Mouse (Mus musculus) heart, adult 11 months (tissue): ENCODE measurements at regions not wholly inside any gene's neighbourhood (a gene's known extent, or its start where the extent isn't known, plus 50 kb on each side); places are given as distances from the start of the nearest gene placed in this dataset.
A peak's percentile ranks its signal among the peaks of the same experiment; 100 is the strongest.

Source experiments
- DNase-seq: peaks from one replicate; pipeline ENCODE4 v3.0.0; 2022

DNA sequence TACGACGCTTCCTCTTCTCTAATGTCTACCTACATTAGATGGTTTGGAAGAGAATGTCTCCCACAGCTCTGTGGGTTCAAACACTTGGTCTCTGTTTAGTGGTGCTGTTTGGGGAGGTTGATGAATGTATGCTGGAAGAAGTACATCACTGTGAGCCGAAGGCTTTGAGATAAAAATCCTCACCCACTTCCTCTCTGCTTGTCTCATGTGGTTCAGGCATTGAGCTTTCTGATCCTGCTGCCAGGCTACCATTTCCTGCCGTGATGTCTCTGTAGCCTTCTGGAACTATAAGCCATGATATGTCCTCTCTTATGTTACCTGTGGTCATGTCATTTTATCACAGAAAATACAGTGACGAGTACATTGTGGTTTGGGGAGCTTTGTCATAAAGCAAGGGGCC lies 122.5 kb upstream of the Cdh5 start:
- DNase-seq, result peak; percentile 7

DNA sequence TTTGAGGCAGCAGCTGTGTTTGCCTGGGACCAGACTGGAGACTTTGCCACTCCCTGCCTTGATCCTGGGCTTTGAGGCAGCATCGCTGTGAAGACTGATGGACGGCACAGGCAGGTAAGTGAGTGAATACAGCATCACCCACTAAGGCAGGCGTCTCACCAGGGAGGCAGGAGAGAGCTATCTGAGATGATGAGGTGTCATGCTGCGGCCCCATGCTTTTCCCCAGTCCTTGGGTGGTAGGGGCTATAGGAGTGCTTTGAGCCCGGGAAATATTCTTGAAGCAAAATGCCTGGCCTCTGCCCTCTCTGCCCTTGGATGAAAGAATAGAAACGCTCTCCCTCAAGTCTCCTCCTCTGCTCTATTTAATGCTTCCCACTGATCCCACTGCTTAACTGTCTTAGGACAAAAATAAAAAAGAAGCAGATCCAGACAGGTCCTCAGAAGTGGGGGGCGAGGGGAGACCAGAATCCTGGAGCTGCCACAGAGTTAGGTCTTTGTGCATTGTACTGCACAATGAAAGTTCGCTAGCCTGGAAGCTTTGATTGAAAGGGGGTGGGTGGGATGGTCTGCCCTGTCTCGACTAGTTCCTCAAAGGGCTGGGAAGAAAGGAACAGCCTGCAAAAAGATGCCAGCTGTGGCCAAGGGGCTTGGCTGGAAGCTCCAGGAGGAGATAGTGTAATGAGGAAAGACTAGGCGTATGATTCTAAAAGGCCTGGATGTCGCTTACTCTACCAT lies 117.4 kb upstream of the Cdh5 start:
- DNase-seq, result peak; percentile 62

DNA sequence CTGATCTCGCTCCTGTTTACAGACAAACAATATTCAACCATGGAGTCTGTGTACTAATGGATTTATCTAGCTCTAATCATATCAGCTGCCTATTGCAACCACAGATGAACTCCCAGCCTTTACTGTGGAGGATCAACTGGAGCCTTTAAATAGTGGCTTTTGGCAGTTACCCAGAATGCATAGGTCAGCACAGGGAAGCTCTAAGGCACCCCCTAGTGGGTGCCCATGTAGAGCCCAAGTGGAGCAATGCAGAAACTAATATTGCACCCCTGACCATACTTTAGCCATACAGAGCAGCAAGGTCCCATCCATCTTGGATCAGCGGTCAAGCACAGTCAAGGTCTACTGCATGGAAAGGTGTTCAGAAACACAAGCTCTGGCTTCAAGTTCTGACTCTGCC lies 115.8 kb upstream of the Cdh5 start:
- no peak for DNase-seq

DNA sequence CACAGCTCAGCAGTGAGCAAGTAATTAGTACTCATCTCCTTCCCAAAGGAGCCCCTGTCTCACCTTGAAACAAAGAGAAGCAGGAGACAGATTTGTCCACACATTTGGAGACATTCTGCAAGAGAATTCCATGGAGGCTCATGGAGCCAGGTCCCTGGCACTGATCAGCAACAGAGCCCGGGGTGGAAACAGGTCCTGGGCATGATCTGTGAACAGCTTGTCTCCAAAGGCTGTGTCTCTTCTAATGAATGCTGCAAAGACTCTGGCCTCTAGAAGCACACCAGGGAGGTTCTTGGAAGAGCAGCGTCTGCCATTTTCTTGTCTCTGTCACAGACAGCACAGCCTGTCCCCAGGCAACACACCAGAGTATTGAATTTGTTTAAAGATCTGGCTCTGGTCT lies 107.5 kb upstream of the Cdh5 start:
- peak; percentile 80 for DNase-seq

DNA sequence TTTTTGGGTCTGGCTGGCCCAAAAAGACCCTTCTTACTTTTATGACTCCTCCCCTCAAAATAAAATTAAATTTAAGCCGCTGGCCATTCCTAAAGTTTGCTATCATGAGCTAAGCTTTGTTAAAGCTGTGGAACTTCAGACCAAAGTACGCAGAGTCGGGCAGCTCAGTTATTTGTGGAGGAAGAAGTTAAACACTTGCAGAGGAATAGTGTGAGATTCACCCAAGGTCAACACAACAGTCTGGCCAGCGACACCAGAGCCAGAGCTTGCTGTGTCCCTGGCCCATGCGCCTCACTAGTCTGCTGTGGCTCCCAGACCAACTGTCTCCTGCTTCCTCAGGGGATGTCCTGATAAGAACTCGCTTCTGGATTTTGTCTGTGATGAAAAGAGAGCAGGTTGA lies 103.3 kb upstream of the Cdh5 start:
- peak; percentile 74 for DNase-seq

DNA sequence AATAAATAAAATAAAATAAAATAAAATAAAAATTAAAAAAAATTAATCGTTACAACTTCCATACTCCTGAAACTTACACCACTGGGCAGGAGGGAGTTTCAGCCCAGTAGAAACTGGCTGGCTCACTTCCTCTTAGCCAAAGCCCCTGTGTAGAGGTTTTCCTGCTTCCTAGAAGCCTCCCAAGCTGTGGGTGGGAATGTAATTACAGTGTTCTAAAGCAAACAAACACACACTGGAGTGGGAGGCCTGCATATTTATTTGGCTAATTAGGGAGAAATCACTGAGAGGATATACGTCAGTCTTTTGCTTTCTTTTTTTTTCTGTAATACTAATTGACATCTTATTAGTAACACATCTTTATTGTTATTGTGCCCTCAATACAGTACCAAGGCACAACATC lies 94.2 kb upstream of the Cdh5 start:
- no peak for DNase-seq

DNA sequence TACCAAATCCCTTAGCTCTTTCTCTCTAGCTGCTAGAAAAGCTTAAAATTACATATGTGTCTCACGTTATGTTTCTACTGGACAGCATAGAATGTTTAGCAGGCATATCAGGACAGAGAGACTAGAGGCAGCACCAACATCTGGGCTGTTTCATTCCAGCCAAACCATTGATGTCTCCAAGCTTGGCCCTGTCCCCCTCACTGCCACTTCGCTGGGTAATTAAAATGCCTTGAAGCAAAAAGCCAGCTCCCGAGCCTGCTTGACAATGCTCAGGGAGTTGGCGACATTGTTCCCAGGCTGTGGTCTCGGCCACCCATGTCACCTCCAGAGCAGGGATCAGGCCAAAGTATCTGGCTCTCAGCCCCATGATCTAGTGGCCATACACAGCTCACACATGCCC lies 92.7 kb upstream of the Cdh5 start:
- DNase-seq, result no peak

DNA sequence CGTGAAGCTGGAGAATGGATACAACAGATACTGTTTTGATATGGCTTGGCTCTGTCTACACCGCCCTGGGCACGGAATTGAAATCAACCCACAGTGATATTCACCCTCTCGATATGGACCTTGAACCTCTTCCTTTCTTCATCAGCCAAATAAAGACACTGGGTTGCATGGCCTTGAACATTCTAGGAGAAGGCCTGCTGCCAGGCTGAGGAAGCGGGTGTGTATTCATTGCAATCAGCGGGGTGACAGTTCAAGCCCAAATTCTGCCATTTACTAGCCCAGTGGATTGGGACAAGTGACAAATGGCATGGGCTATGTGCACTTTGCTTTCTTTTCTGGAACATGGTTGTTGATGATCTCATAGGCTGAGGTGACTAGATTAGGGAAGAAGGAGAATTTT lies 92.1 kb upstream of the Cdh5 start:
- DNase-seq, result no peak

DNA sequence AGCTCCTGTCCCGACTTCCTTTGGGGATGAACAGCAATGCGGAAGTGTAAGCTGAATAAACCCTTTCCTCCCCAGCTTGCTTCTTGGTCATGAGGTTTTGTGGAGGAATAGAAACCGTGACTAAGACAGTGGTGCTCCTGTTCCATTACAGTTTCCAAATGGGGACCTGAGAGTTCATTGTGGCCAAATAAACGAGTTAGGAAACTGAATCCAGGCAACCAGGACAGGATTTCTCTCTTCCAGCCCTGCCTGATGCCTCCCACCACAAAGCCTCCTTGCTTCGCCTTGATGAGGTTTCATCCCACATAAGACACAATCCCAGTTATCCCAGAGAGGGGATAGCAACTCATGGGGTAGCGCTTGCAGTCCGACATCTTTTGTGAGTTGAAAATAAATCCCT lies 79.2 kb upstream of the Cdh5 start:
- no peak for DNase-seq

DNA sequence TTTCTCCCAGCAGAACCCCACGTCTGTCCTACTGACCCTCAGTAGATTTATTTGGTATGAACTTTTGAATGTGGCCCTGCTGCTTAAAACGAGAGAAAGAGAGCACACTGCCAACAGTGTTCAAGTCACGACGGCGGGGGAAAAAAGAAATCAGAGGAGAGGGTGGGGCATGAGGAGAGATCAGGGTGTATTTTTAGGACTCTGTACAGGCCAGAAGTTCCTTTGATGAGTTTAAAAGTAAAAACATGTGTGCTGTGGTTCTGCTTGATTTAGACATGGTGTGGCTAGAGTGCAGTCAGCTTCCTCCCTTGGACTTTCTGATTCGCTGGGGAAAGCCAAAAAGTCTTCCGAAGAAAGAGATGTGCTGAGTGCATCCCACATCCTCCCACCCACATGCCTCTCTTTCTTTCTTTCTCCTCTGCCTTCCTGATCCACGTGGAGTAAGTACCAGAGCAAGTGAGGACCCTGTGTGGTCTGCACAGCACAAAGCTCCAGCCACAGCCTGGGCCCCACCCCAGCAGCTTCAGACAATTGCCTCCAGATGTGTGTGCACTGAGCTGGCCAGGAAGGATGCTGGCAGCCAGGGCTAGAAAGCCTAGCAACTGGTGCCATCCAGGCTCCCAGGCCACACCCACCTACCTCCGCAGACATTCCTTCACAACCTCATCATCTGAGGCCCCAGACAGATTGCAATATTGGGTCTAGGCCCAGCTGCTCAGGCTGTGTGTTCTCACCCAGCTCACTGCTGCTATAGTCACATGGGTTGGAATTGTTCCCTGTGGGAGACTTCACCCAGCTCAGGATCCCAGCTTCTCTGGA lies 78.5 kb upstream of the Cdh5 start:
- peak; percentile 96 for DNase-seq

DNA sequence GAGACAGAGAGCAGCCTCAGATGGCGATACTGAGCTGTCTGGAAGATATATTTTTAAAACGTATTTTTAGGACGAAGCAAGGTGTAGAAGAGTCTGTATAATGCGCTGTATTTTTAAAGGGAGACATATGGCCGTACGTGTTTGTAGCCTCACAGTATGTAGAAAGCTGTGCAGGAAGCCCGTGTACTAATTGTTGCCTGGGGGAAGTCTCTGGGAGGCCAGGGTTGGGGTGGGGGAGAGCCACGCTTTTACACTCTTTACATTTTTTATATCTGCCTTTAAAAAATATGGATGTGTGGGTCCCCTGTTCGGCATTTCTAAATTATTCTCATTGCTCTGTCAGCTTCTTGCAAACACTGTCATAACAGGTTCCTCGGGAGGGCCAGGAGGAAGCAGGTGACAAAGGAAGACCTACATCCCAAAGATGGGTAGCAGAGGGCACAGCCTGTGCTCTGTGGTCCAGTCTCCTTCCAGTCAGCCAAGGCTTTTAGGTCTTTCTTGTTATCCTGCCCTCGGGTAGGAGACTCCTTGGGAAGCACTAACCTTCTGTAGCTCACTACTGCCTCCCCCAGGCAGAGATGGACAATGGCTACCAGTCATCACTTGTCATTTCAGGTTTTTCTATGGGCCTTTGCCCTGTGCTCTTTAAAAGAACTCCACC lies 74.1 kb upstream of the Cdh5 start:
- DNase-seq, result no peak

DNA sequence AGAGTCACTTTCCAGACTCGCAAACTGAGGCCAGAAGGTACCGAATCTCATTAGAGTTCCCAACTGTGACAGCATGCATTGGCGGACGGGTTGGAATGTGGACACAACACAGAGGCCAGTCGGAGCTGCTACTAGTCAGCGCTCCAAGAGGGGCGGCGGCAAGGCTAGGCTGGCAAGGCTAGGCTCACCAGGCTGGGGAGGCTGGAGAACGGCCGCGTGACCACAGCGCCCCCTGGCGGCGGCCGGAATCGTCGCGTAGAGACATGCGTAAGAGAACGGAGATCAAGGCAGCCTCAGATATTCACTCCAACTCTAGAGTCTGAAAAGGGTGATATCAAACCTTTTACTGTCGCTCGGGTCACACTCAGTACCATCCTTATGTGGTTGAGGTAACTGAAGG lies 72.8 kb upstream of the Cdh5 start:
- peak; percentile 96 for DNase-seq

DNA sequence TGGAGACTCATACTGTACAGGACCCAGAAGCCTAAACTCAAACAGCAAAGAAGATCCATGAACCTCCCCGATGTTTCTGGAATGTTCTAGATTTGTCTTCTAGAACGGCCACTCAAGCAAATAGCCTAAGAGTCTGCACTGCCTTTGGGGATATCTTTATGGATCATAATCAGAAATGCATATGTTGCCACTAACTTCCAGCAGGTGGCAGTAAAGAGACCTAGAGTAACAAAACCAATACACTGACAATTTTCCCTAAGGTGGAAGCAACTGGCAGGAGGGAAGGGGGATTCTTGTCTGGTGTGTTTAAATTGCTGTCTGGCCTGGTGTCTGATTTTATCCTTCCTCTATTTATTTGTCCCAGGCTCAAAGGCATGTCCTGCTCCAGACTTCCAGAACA lies 69.2 kb upstream of the Cdh5 start:
- DNase-seq, result no peak

DNA sequence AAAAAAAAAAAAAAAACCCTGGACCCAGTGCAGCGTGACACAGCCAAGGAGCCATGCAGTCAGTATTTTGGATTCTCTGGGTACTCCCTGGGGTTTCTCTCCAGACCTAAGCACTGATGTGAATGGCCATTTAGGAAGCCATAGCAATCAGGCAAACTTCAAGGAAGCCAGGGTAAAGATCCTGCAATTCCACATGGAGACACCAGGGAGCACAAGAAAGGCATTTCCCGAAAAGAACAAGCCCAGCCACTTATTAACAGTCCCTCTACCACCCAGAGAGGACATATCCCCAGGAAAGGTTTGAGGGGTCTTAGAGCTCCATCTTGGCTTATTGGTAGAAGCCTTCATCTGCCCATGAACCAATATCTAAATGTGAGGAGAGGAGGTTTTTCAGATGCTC lies 68.3 kb upstream of the Cdh5 start:
- no peak for DNase-seq

DNA sequence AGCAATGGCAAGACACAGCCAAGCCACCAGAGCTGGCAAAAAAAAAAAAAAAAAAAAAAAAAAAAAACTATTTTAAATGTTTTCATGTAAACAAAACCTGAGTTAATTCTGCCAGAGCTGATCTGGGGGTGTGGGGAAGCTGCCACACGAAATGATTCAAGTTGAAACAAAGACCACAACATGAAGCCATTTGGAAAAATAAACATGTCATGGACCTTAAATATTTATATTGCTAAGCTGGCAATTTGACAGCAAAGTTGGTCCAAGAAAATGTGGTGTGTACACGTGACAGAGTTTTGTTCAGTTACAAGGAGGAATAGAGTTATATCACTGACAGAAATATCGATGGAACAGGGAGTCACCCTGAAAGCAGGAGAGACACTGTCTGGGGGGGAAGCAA lies 67.1 kb upstream of the Cdh5 start:
- no peak for DNase-seq

DNA sequence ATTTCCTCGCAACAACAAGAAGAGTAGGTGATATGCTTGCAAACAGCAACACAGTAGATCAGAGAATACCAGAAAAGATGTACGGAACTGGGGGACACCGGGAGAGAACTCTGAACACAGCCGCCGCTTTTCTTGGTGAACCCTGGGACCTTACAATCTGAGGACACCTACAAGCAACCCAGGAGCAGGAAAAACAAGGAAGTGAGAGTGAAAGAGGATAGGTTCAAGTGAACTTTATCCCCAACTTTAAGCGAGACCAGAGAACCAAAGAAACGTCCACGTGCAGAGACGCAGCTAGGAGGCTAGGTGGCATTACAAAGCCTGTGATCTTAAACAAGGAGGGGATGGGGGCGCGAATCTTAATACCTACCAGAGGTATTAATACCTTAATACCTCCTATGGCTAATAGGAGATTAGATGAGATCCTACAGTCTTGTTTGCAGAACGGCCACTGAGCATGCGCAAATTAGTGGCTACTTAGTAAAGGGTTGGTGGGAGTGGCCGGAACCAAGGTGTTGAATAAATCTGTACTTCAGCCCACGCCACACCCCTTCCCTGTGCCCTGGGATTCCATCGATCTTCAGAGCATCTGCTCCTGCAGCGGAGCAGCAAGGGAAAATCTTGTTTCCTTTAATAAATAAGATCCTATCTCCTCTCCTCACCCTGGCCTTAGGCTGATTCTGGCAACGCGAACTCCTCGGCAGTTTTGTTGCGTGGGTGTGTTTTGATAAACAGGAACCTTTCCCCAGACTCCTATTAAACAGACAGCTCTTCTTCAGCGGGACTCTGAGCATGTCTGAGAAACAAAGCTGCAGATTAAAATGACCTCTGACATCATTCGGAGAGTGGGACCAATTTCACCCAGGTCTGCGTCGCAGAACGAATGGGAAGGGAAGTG lies 64.6 kb upstream of the Cdh5 start:
- DNase-seq, result no peak

DNA sequence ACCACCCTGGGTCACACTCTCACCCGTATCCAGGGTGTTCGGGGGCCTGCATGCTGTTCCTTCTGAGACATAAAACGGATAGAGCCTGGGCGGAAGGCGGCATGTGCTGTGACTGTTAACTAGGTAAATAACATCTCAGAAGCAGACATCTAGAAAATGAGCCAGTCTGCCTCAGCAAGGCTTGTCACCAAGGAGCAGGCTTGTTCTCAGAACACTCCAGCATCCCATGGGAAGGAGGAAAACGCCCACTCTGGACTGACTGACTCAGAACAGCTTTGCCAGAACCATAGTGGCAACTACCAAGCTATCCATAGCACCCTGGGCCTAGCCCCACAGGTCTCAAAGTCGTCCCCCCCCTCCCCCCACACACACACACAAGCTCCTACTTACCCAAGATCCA lies 63.8 kb upstream of the Cdh5 start:
- no peak for DNase-seq

DNA sequence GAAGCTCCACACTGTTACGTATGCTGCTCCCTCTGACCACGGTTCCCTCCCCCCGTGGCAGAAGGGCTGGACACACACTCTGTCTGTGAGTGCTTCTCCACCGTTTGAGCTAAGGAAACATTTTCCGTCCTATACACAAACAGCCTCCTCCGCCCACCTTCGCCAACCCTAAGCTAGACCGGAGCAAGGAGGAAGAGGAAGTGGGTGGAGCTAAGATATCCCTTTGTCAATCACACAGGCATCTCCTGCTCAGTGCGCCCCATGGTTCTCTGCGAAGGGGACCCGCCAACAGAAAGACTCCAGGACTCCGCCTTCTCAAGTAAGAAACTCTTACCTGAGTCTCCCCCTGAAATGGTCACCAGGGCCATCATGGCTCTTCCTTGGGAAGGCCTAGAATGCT lies 61.9 kb upstream of the Cdh5 start:
- no peak for DNase-seq

DNA sequence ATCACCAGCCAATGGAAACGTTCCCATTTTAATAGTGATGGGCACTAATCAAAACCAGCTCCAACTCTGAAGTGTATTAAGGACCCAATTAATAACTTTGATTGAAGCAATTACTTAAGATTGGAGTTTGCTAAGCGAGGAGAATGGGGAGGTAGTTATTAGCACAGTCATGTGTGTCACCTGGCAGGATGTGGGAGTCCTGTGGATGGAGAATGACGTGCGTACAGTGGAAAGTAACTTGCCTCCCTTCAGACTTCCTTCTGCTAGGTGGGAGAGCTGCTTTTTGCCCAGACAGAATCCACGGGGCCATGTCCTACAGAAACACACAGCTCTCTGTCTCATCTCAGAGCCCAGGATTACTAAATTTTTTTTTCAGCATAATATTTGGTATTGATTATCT lies 59.9 kb upstream of the Cdh5 start:
- no peak for DNase-seq

DNA sequence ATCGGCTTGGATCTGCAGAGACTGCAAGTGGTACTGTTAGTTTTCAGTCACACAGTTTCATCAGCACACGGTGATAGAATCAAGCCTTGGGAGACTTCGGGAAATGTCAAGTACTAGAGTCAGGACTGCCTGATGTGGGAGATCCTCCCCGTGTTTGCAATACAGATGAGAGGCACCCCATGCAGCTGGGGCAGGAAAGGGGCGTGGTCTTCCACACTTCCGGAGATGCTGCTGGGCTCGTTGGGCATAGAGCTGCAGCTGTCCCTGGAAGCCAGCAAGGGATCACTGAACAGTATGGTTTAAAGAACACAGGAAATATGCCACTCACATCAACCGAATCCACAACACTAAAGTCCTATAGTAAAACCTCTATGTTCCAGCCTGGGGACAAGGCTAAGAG lies 59.0 kb upstream of the Cdh5 start:
- no peak for DNase-seq

DNA sequence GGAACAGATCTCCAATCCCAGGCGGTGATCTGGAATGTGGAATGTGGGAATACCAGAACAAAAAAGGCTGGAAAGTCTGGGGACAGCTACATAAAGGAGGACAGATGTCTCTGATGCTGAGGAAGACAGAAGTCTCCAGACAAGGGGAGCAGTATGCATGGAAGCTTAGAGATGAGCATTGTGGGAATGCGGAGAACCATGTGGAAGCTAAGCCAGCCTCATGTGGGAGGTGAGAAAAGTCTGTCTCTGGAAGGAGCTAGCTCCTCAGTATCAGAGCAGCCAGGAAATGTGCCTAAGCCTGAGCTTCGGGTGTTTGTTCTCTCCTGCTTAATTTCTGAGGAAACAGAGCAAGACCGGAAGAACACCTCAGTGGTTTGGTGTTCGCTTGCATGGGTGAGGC lies 53.4 kb upstream of the Cdh5 start:
- no peak for DNase-seq

DNA sequence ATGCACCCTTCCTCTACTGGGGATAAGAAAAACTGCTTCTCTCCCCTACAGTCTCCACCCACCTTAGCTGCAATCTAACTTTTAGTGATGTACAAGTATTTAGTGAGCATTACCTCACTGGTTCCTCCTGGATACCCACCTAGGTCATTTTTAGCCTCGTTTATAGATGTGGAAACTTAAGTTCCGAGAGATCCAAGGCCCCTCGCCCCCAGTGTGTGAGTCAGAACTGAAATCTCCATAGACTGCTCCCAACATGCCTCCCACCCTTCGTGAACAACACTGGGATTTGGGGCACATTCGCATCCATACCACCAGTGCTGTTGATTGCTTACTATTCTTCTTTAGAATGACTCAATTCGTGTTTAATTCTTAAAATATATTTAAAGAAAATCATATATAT lies 52.2 kb upstream of the Cdh5 start:
- no peak for DNase-seq
